Mouse (Mus musculus): ENCODE results near the gene Nts.

DNA sequence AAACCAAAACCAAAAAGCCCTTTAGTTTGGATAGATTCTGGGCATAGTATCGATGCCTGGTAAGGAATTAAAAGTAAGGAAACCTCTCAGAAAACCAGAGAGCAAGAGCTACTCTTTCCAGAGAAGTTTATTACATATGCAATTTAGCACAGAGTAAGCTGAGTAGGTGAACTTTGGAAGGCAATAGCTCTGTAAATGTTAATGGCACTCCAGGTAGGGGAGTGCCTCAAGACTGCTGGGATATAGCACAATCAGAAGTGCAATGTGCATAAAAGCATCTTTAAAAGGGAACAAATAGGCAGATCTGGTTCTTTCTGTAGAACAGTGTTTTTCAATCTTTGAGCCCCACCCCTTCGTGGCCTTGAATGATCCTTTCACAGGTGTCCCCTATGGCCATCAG is 20.9 kb downstream of the Nts start:
- TF ChIP-seq CTCF (IDR thresholded peaks at IDR 0.05; ENCODE audit: low read depth) (no peak), EP300 (IDR thresholded peaks at IDR 0.05; ENCODE audit: low read depth) (no peak)

Data from liver, postnatal 0 days (tissue).